Mouse (Mus musculus) liver, embryonic 14.5 days (tissue): ENCODE measurements around the gene Rapgefl1. TPM values are rescaled to one million over a fixed set of nuclear protein-coding genes. Genes with fewer than 3 reads are reported as not detected.

Experiments
- ATAC-seq: fragments of 200-750 bp; cut with Nextera tagmentation; 2 replicates; pipeline ENCODE4 v1.8.0; 2017; ENCODE audit warnings: moderate number of reproducible peaks, mild to moderate bottlenecking, moderate library complexity; ENCODE audit not compliant: insufficient read depth
- DNase-seq, 3 experiments: peaks; one replicate each; pipeline ENCODE4 v3.0.0-alpha.2; 2012 to 2013; ENCODE audit warnings: low read depth in 3 of 3, low spot score in 3 of 3
- H3K27ac ChIP-seq: fragments of 300-500 bp; sonication (generic); 2 replicates; pipeline ENCODE4 v1.5.1; 2014; ENCODE audit warnings: moderate library complexity, mild to moderate bottlenecking, control low read depth, inconsistent platforms
- H3K27me3 ChIP-seq: fragments of 300-500 bp; sonication (generic); 2 replicates; pipeline ENCODE4 v1.6.1; 2014; ENCODE audit warnings: mild to moderate bottlenecking, low read length, moderate library complexity; ENCODE audit not compliant: control insufficient read depth, insufficient read depth
- H3K36me3 ChIP-seq: fragments of 300-500 bp; sonication (generic); replicated peaks from 2 replicates; pipeline ENCODE4 v1.6.1; 2014; ENCODE audit warnings: low read depth; ENCODE audit not compliant: control insufficient read depth, insufficient read depth
- H3K4me1 ChIP-seq, 2 experiments: fragments of 200-500 bp in 1 of 2; fragments of 300-500 bp in 1 of 2; sonication (generic) in 1 of 2; replicated peaks; 2 replicates each; pipeline ENCODE4 v1.6.1; 2012 to 2014; ENCODE audit warnings: antibody characterized with exemption in 1 of 2, inconsistent platforms in 1 of 2, low read length in 1 of 2; ENCODE audit not compliant: control insufficient read depth in 2 of 2, insufficient read depth in 2 of 2
- H3K4me2 ChIP-seq: fragments of 300-500 bp; sonication (generic); 2 replicates; pipeline ENCODE4 v1.6.1; 2014; ENCODE audit warnings: low read depth, mild to moderate bottlenecking, control low read depth, moderate library complexity
- H3K4me3 ChIP-seq, 2 experiments: fragments of 200-500 bp in 1 of 2; fragments of 300-500 bp in 1 of 2; sonication (generic) in 1 of 2; 2 replicates each; pipeline ENCODE4 v1.5.1; 2012 to 2014; ENCODE audit warnings: low read depth in 2 of 2, low read length in 2 of 2, mild to moderate bottlenecking in 2 of 2, control low read depth in 1 of 2, inconsistent platforms in 1 of 2, moderate library complexity in 1 of 2; ENCODE audit not compliant: insufficient read depth in 1 of 2
- H3K9ac ChIP-seq: fragments of 300-500 bp; sonication (generic); replicated peaks from 2 replicates; pipeline ENCODE4 v1.6.1; 2014; ENCODE audit warnings: mild to moderate bottlenecking, control low read depth, moderate library complexity
- H3K9me3 ChIP-seq: fragments of 300-500 bp; sonication (generic); 2 replicates; pipeline ENCODE4 v1.6.1; 2016; ENCODE audit warnings: low read length, mixed read lengths; ENCODE audit not compliant: control insufficient read depth
- CTCF ChIP-seq: IDR thresholded peaks from 2 replicates; pipeline ENCODE4 v1.5.1; 2016; ENCODE audit warnings: antibody characterized with exemption, low read depth, control low read depth
- EP300 ChIP-seq: IDR thresholded peaks from 2 replicates; pipeline ENCODE4 v1.6.1; 2016; ENCODE audit warnings: antibody characterized with exemption, low read depth
- WGBS: fragments of 180-500 bp; shearing (Covaris S2); extraction: QIAGEN DNeasy Blood & Tissue Kit; methylation state at CpG from one replicate; pipeline ENCODE4 v1.1.7; 2014; ENCODE audit not compliant: insufficient replicate concordance; 5-methylcytosine and 5-hydroxymethylcytosine counted together
- polyA plus RNA-seq, 2 experiments: library from polyadenylated mRNA; depleted of rRNA in 1 of 2; stranded (reverse) in 1 of 2; unstranded in 1 of 2; fragments of >200 nt; fragmentation: Nextera tagmentation in 1 of 2; extraction: Ambion mirVana in 1 of 2; gene quantifications; 2 replicates each; pipeline versions ENCODE4 v1.2.1 to v1.2.3; 2012 to 2014

Gene Rapgefl1
- polyA plus RNA-seq, 2 experiments, result 0.06 to 0.52 TPM

GRCm38 (mm10) chr11:98837231-98837704 is 683 bp downstream of the Rapgefl1 start:
- Histone ChIP-seq H3K4me1 (peaks cover 0 to 5% of the 10 kb centered on the region in 2 experiments; a peak in 3 of 4 replicates), H3K27ac (no peak overlapping the region), H3K4me3 (peak overlapping the region in 1 of 2 experiments; percentile 65; a peak in 2 of 4 replicates), H3K27me3 (peaks cover 23% of the 10 kb centered on the region), H3K36me3 (peaks cover 20% of the 10 kb centered on the region), H3K9ac (peak overlapping the region; percentile 49), H3K9me3 (no peaks in the 10 kb centered on the region), H3K4me2 (peak overlapping the region; percentile 93)
- DNase-seq (no peak), ATAC-seq (no peak)
- TF ChIP-seq EP300 (no peak), CTCF (no peak)
- 2% methylated on average over 27 of the region's 29 CpGs for WGBS

GRCm38 (mm10) chr11:98837917-98838316 is 1.3 kb downstream of the Rapgefl1 start:
- peaks cover 14% of the 10 kb centered on the region for H3K36me3 ChIP-seq
- H3K9me3 ChIP-seq, result no peaks in the 10 kb centered on the region
- no peak for DNase-seq
- 55% methylated on average over 11 of the region's 11 CpGs for WGBS
- H3K9ac ChIP-seq, result no peak overlapping the region
- no peak for TF ChIP-seq CTCF
- TF ChIP-seq EP300, result no peak
- H3K4me3 ChIP-seq, result no peak overlapping the region
- H3K4me1 ChIP-seq, result peaks cover 0 to 5% of the 10 kb centered on the region in 2 experiments; a peak in 3 of 4 replicates
- ATAC-seq, result no peak
- H3K4me2 ChIP-seq, result no peak overlapping the region
- peaks cover 23% of the 10 kb centered on the region for H3K27me3 ChIP-seq
- H3K27ac ChIP-seq, result no peak overlapping the region

- no peak for DNase-seq
Observed at GRCm38 (mm10) chr11:98838512-98838911, 1.9 kb downstream of the Rapgefl1 start.

GRCm38 (mm10) chr11:98839402-98839801 is 2.8 kb downstream of the Rapgefl1 start:
- peaks cover 0 to 5% of the 10 kb centered on the region in 2 experiments; a peak in 3 of 4 replicates for H3K4me1 ChIP-seq
- no peak overlapping the region for H3K4me2 ChIP-seq
- no peaks in the 10 kb centered on the region for H3K36me3 ChIP-seq
- no peaks in the 10 kb centered on the region for H3K9me3 ChIP-seq
- H3K9ac ChIP-seq, result no peak overlapping the region
- H3K4me3 ChIP-seq, result no peak overlapping the region
- TF ChIP-seq EP300, result no peak
- TF ChIP-seq CTCF, result no peak
- DNase-seq (no peak), ATAC-seq (no peak)
- 30% methylated on average over 6 of the region's 6 CpGs for WGBS
- H3K27ac ChIP-seq, result no peak overlapping the region
- peaks cover 23% of the 10 kb centered on the region for H3K27me3 ChIP-seq

More at GRCm38 (mm10) chr11:98838512-98838911, 1.9 kb downstream of the Rapgefl1 start:
- ATAC-seq, result no peak
- TF ChIP-seq CTCF, result no peak
- no peak for TF ChIP-seq EP300
- peaks cover 8% of the 10 kb centered on the region; the same call in 1 of the 2 replicates for H3K36me3 ChIP-seq
- no peak overlapping the region for H3K4me3 ChIP-seq
- no peak overlapping the region for H3K27ac ChIP-seq
- WGBS, result 68% methylated on average over 9 of the region's 9 CpGs
- H3K27me3 ChIP-seq, result peaks cover 23% of the 10 kb centered on the region
- H3K9me3 ChIP-seq, result no peaks in the 10 kb centered on the region
- H3K9ac ChIP-seq, result no peak overlapping the region
- no peak overlapping the region for H3K4me2 ChIP-seq
- peaks cover 0 to 5% of the 10 kb centered on the region in 2 experiments; a peak in 3 of 4 replicates for H3K4me1 ChIP-seq

- H3K4me3 ChIP-seq, result no peak overlapping the region
- ATAC-seq, result no peak
- H3K27me3 ChIP-seq, result peaks cover 23% of the 10 kb centered on the region
- no peaks in the 10 kb centered on the region for H3K36me3 ChIP-seq
- H3K9me3 ChIP-seq, result no peaks in the 10 kb centered on the region
- no peak overlapping the region for H3K27ac ChIP-seq
- WGBS, result 50% methylated on average over 10 of the region's 10 CpGs
- TF ChIP-seq CTCF (no peak), EP300 (no peak)
- H3K9ac ChIP-seq, result no peak overlapping the region
- peaks cover 0 to 5% of the 10 kb centered on the region in 2 experiments; a peak in 3 of 4 replicates for H3K4me1 ChIP-seq
- DNase-seq, result no peak
- H3K4me2 ChIP-seq, result no peak overlapping the region
Observed at GRCm38 (mm10) chr11:98839897-98840296, 3.3 kb downstream of the Rapgefl1 start.
